Mouse (Mus musculus): Measurements from ENCODE around the gene Gramd1a.
A peak's percentile ranks its signal among the peaks of the same experiment; 100 is the strongest.

Gramd1a gene

DNA sequence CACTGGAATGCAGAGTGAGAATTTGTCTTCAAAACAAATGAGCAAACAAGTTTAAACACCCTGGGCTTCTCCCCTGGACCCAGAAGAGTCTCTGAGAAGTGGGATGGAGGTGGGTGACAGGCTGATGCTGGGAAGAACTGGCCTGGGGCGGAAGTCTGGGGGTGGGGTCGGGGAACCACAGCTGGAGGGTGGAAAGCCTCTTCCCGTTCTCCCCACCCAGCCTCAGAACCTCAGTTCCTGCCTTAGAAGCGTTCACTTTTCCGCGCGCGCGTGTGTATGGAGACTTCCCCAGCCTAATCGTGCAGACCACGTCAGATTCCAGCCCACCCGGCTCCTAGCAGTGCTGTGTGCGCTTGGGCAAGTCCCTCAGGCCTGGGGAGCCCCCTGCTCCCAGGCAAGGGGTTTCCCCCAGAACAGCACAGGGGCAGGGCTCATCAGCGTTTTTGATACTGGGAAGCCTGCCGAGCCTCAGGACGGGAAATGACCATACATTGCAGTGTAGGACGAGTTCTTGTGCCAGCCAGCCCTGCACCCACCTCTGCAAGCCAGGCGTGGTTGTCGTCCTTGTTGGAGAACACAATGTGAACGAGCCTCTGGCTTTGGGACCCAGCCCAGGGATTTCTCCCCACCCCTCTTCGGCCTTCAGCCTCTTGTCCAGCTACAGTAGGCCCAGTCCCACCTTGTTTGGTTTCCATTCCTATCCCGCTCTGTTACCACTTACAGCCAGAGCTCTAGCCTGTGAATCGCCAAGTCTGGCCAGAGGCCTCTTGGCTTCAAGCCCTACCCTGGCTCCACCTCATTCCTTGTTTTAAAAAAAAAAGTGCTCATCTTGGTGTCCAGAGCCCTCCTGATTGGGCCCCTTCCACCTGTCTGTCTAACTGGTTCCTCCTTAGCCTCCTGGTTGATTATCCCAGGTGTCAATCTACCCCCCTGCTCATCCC is 4.1 kb downstream of the Gramd1a start:
- DNase-seq (ENCODE audit: low spot score in 2 of 2), result peak; percentile 80 to 82

GRCm38 (mm10) chr7:31150566-31151300 is 5.0 kb downstream of the Gramd1a start:
- DNase-seq (ENCODE audit: low spot score in 2 of 2), result peak; percentile 92 to 93

- DNase-seq (ENCODE audit: low spot score in 2 of 2), result no peak
These were observed 5.7 kb downstream of the Gramd1a start for GRCm38 (mm10) chr7:31149751-31150565.

DNA sequence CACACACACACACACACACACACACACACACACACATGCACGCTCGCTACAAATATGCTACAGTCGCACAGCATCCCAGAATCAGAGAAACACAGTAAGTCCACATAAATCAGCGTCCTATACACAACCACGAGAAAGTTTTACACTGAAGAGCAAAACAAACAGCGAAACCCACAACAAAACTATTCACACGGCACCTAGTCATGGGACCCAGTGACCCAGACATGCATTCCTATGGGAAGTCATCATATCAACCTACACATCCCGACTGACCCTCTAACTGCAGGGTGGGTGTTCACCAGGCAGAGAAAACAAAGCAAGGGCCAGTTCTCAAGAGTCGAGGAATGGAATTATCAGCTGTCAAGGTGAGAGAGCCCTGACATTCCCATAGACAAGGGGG is 6.4 kb downstream of the Gramd1a start:
- no peak for DNase-seq (ENCODE audit: low spot score in 2 of 2)

- peak; percentile 71 to 72 for DNase-seq (ENCODE audit: low spot score in 2 of 2)
These were observed 6.9 kb downstream of the Gramd1a start for GRCm38 (mm10) chr7:31148756-31149155.

DNA sequence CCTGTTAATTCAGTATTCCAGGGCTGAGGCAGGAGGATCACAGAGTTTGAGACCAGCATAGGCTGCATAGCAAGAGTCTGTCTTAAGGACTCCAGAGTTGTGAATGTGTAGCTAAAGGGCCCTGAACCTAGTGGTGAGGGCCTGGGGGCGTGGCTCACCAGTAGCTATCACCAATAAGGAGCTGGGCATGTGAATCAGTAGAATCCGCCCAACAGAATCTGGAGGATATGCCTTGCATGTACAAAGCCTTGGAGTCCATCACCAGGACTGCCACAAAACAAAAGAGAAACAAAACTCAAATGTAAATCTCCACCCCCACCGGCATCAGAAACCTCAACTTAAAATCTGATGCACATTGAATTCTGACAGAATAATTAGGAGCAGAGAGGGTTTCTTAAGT is 7.6 kb downstream of the Gramd1a start:
- no peak for DNase-seq (ENCODE audit: low spot score in 2 of 2)

GRCm38 (mm10) chr7:31145596-31146160 is 10.0 kb downstream of the Gramd1a start:
- no peak for DNase-seq (ENCODE audit: low spot score in 2 of 2)

DNA sequence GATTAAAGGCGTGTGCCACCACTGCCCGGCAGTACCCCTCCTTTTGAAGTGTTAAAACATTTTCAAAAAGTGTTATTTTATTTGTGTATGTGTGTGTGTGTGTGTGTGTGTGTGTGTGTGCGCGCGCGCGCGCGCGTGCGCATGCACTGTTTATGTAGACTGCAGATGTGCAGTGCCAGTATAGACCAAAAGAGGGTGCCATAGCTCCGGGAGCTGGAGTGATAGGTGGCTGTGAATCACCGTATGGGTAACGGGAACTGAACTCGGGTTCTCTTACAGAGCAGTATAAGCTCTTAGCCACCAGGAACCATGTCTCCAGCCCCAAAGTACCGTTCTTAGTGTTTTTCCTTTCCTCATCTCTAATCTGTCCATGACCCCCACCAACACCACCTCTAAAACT is 10.8 kb downstream of the Gramd1a start:
- DNase-seq (ENCODE audit: low spot score in 2 of 2), result no peak

- DNase-seq (ENCODE audit: low spot score in 2 of 2), result no peak
These were observed 14.8 kb downstream of the Gramd1a start for GRCm38 (mm10) chr7:31140941-31141340.

- DNase-seq (ENCODE audit: low spot score in 2 of 2), result no peak
These were observed 15.4 kb downstream of the Gramd1a start for GRCm38 (mm10) chr7:31140302-31140701.

- no peak for DNase-seq (ENCODE audit: low spot score in 2 of 2)
These were observed 15.9 kb downstream of the Gramd1a start for GRCm38 (mm10) chr7:31139765-31140164.

DNA sequence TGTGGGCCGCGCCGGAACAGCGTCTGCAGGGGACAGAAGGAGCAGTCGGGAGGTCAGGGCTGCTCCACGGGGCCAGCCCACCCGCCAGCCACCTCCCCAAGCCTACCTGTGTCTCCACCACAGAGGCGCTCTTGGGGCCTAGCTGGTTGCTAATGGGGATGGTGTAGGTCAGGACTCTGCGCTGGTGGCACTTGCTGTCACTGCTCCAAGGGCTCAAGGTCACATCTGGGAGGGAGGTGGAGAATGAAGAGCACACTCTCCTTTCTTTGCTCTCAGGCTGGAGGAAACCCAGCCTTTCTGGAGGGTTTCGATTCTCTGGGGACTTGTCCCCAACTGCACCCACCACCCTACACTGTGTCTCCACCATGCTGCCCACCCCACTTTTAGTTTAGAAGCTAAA is 20.0 kb downstream of the Gramd1a start:
- DNase-seq (ENCODE audit: low spot score in 2 of 2), result no peak

DNA sequence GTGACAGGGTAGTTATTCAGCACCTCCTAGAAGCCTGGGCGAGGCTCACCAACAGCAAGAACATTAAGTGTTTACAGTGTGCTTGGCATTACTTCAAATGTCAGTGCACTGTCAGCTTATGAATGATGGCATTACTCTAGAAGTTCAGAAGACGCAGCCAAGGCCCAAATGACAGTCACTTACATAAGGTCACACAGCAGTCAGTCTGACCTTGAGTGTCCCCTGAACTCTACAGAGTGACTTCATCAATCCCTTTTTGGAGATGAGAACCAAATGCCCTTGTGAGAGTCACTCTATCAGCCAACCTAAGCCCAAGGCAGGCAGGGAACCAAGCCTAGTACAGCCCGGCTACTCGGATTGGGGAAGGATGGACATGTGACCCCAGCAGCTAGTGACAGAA is 23.8 kb downstream of the Gramd1a start:
- no peak for DNase-seq (ENCODE audit: low spot score in 2 of 2)

- peak; percentile 48 to 51 for DNase-seq (ENCODE audit: low spot score in 2 of 2)
These were observed 24.9 kb downstream of the Gramd1a start for GRCm38 (mm10) chr7:31130841-31131240.

DNA sequence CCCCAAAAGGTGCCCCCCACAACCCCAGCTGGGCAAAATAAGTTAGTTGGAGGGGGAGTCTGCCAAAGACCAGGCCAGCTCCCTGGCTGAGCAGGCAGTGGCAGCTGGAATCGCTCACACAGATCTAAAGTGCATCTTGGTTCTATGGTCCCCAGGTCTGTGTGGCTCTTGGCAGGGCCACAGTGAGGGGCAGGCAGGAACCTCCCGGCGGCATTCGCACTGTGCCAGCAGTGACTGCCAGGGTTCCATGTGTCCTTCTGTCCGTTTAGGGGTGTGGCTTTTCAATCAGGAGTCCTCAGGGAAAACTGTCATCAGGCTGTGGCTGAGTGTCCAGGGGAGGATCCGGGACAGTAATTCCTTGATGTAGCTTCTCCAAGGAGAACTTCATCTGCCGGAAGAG is 25.5 kb downstream of the Gramd1a start:
- DNase-seq (ENCODE audit: low spot score in 2 of 2), result no peak

- no peak for DNase-seq (ENCODE audit: low spot score in 2 of 2)
These were observed 27.5 kb downstream of the Gramd1a start for GRCm38 (mm10) chr7:31128157-31128705.

DNA sequence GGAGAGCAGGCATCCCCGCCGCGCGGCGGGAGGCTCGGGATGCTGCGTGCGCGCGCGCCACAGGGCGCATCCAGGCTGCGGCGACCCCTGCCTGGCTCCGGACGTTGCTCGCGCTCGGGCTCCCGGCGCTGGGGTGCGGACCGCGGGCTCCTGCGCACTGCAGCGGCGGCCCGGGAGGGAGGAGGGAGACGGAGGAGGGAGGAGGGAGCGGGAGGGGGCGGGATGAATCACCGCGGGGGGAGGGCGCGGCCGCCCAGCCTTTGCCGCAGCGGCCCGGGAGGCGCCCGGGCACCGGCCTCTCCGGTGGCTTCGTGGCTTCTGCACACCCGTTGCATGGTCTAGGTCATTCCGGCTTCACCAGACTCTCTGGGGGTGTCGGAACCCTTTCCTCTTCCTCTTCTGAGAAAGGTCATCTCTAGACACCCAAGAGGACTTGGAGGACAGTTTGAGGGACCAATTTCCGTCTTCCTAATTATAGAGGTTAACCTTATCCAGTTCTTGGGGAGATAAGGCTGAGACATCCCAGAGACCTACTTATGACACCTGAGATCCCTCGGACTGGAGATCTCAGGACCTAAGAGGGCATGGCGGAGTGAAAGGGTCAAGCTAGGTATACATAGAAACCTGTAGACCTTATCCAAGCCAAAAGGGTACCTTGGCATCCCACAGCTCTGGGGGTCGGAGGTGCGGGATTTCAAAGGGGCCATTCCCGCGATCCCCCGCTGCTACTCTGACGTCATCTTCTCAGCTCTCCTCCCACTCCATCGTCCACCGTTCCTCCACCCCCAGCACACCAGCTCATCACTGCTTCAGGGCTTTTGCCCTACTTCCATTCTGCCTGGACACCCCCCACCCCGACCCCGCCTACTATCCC is 28.6 kb downstream of the Gramd1a start, which contains the start of gene Scn1b:
Gene Scn1b (minus strand): TSS at position 153 of the 874 bp plus-strand sequence.
- DNase-seq (ENCODE audit: low spot score in 2 of 2), result peak; percentile 48 to 66

DNA sequence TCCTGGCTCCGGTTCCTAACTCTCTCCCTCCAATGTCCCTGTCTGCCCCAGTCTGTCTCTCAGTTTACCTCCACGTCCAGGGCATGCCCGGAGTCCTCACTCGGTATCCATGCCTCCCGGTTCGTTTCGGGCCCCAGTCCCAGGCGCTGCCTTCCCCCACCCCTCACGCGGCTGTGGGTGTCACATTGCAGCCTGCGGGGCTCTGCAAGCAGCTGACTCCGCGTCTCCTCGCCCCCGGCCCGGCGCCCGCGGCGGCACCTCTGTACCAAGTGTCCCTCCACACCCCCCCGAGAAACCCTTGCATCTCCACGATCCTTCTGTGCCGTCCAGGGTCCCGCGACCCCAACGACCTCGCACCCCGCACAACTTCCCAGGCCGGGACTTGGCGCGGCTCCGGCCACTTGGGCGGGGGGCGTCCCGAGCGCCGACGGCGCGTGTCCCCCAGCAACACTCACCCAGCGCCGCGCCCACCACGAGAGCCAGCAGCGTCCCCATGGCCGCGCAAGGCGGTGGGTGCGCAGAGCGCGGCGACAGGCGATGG is 29.4 kb downstream of the Gramd1a start:
- no peak for DNase-seq (ENCODE audit: low spot score in 2 of 2)

DNA sequence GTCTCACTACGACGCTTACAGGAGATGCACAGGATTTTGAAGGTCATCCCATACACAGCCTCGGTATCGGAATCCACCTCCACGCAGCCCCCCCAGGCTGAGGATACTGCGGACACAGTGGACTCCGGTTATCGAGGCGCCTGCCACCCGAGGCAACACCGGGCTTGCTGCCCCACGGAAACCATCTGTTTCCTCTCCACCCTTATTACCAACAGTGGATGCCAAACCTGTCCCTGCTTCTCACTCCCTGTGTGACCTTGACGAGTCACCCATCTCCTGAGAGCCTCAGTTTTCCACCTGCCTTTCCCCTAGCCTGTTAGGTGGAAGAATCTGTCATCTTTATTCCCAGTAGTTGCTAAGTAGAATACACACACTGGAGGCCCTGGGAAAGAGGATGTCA is 30.6 kb downstream of the Gramd1a start:
- DNase-seq (ENCODE audit: low spot score in 2 of 2), result no peak

DNA sequence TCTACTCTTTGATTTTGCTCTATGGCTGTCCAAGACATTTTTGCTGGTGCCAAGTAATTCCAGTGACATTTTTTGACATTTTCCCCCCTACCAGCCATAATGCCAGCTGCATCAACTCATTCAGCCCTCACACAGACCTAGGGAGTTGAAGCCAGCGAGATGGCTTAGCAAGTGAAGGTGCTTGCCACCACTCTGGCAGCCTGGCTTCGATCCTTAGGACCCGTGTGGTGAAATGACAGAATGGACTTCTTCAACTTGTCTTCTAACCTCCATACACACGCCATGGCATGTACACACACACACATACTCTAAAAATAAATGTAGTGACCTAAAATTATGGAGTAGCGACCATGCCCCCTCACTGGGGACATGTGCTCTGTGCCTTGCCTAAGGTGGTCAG is 31.3 kb downstream of the Gramd1a start:
- DNase-seq (ENCODE audit: low spot score in 2 of 2), result no peak

Data from heart, adult 9 months (tissue).